Mouse (Mus musculus) olfactory bulb, adult 2 months (tissue): ENCODE data around the gene Nhlrc3. TPM values are rescaled to one million over a fixed set of nuclear protein-coding genes. Genes with fewer than 3 reads are reported as not detected.
A peak's percentile ranks its signal among the peaks of the same experiment; 100 is the strongest.

Experiments
- H3K27ac ChIP-seq: fragments of 200-500 bp; 2 replicates; pipeline ENCODE4 v1.5.1; 2012; ENCODE audit warnings: low read depth, low read length; ENCODE audit not compliant: insufficient read depth
- H3K4me1 ChIP-seq: fragments of 200-500 bp; 2 replicates; pipeline ENCODE4 v1.6.1; 2012; ENCODE audit warnings: low read length; ENCODE audit not compliant: control insufficient read depth, insufficient read depth
- H3K4me3 ChIP-seq: fragments of 200-500 bp; 2 replicates; pipeline ENCODE4 v1.5.1; 2012; ENCODE audit warnings: mild to moderate bottlenecking, low read depth, low read length, moderate library complexity; ENCODE audit not compliant: insufficient read depth
- CTCF ChIP-seq: fragments of 200-500 bp; IDR thresholded peaks from 2 replicates; pipeline ENCODE4 v1.5.1; 2012; ENCODE audit warnings: low read depth, mild to moderate bottlenecking, low read length, moderate library complexity; ENCODE audit not compliant: insufficient read depth
- POLR2A ChIP-seq: fragments of 200-500 bp; IDR thresholded peaks from 2 replicates; pipeline ENCODE4 v1.6.1; 2012; ENCODE audit warnings: mild to moderate bottlenecking, low read depth, low read length, moderate library complexity; ENCODE audit not compliant: insufficient read depth
- WGBS: fragments of 180-500 bp; shearing (Covaris S2); methylation state at CpG from one replicate; pipeline ENCODE4 v1.1.7; 2018; 5-methylcytosine and 5-hydroxymethylcytosine counted together
- polyA plus RNA-seq: library from polyadenylated mRNA; stranded (reverse); fragments of >200 nt; gene quantifications from 2 replicates; pipeline ENCODE4 v1.2.4, GENCODE M21; 2012; ENCODE audit warnings: low replicate concordance; ENCODE audit not compliant: missing spikeins, insufficient read depth, insufficient read length

Nhlrc3 gene
- polyA plus RNA-seq, 1 experiment = not detected

- Histone ChIP-seq H3K27ac (no peak overlapping the region), H3K4me3 (no peak overlapping the region), H3K4me1 (no peaks in the 10 kb centered on the region)
- WGBS = 74% methylated on average over 17 of the region's 17 CpGs
- TF ChIP-seq CTCF (no peak), POLR2A (no peak)
These were observed 14.3 kb upstream of the Nhlrc3 start for GRCm38 (mm10) chr3:53477468-53477867.

GRCm38 (mm10) chr3:53475889-53476288, 12.8 kb upstream of the Nhlrc3 start:
- Histone ChIP-seq H3K4me3 (no peak overlapping the region), H3K4me1 (no peaks in the 10 kb centered on the region), H3K27ac (no peak overlapping the region)
- WGBS = 34% methylated on average over 6 of the region's 6 CpGs
- peak; percentile 40; the same call in 1 of the 2 replicates for TF ChIP-seq CTCF
- TF ChIP-seq POLR2A = no peak

GRCm38 (mm10) chr3:53474179-53474578, 11.0 kb upstream of the Nhlrc3 start:
- WGBS = 57% methylated on average over 4 of the region's 4 CpGs
- Histone ChIP-seq H3K27ac (no peak overlapping the region), H3K4me3 (no peak overlapping the region), H3K4me1 (no peaks in the 10 kb centered on the region)
- TF ChIP-seq POLR2A (no peak), CTCF (no peak)

GRCm38 (mm10) chr3:53472061-53472460, 8.9 kb upstream of the Nhlrc3 start:
- H3K27ac ChIP-seq = no peak overlapping the region
- peaks cover 2% of the 10 kb centered on the region for H3K4me1 ChIP-seq
- no peak overlapping the region for H3K4me3 ChIP-seq
- TF ChIP-seq POLR2A = no peak
- no peak for TF ChIP-seq CTCF
- WGBS = 96% methylated on average over 5 of the region's 5 CpGs

GRCm38 (mm10) chr3:53469650-53470049, 6.5 kb upstream of the Nhlrc3 start:
- 84% methylated on average over 5 of the region's 5 CpGs for WGBS
- no peak for TF ChIP-seq POLR2A
- TF ChIP-seq CTCF = no peak
- Histone ChIP-seq H3K4me1 (peaks cover 6% of the 10 kb centered on the region), H3K27ac (no peak overlapping the region), H3K4me3 (no peak overlapping the region)

- H3K4me3 ChIP-seq = no peak overlapping the region
- TF ChIP-seq POLR2A (no peak), CTCF (no peak)
- WGBS = 55% methylated on average over 5 of the region's 5 CpGs
- peaks cover 6% of the 10 kb centered on the region for H3K4me1 ChIP-seq
- H3K27ac ChIP-seq = no peak overlapping the region
These were observed 4.2 kb upstream of the Nhlrc3 start for GRCm38 (mm10) chr3:53467356-53467755.

- H3K4me3 ChIP-seq = no peak overlapping the region
- H3K4me1 ChIP-seq = peaks cover 6% of the 10 kb centered on the region
- WGBS = 58% methylated on average over 9 of the region's 9 CpGs
- no peak overlapping the region for H3K27ac ChIP-seq
- TF ChIP-seq CTCF = no peak
- TF ChIP-seq POLR2A = no peak
These were observed 3.3 kb upstream of the Nhlrc3 start for GRCm38 (mm10) chr3:53466481-53466880.

GRCm38 (mm10) chr3:53465330-53465729, 2.2 kb upstream of the Nhlrc3 start:
- TF ChIP-seq POLR2A (no peak), CTCF (no peak)
- H3K27ac ChIP-seq = no peak overlapping the region
- H3K4me3 ChIP-seq = no peak overlapping the region
- 41% methylated on average over 6 of the region's 6 CpGs for WGBS
- H3K4me1 ChIP-seq = peaks cover 9% of the 10 kb centered on the region

GRCm38 (mm10) chr3:53464146-53464698, 1.1 kb upstream of the Nhlrc3 start:
- H3K4me3 ChIP-seq = peak overlapping the region; percentile 87
- peak overlapping the region; percentile 53; the same call in 1 of the 2 replicates for H3K27ac ChIP-seq
- H3K4me1 ChIP-seq = peaks cover 15% of the 10 kb centered on the region
- TF ChIP-seq CTCF (no peak), POLR2A (no peak)
- under 1% methylated on average over 20 of the region's 20 CpGs for WGBS

- H3K4me3 ChIP-seq = peak overlapping the region; percentile 87
- peak overlapping the region; percentile 53 for H3K27ac ChIP-seq
- under 1% methylated on average over 35 of the region's 35 CpGs for WGBS
- TF ChIP-seq POLR2A (peak; percentile 59), CTCF (no peak)
- peaks cover 16% of the 10 kb centered on the region for H3K4me1 ChIP-seq
These were observed 608 bp upstream of the Nhlrc3 start for GRCm38 (mm10) chr3:53463765-53464114.
